Mouse (Mus musculus) hindbrain, embryonic 11.5 days (tissue): ENCODE results near the gene Cbfa2t2. TPM values are rescaled to one million over a fixed set of nuclear protein-coding genes. Genes with fewer than 3 reads are reported as not detected.
A peak's percentile ranks its signal among the peaks of the same experiment; 100 is the strongest.

ENCODE experiments used
- ATAC-seq: fragments of 200-750 bp; cut with Nextera tagmentation; 2 replicates; pipeline ENCODE4 v1.8.0; 2017; ENCODE audit warnings: mild to moderate bottlenecking, moderate TSS enrichment, moderate library complexity; ENCODE audit not compliant: low FRiP score
- DNase-seq: peaks from one replicate; pipeline ENCODE4 v3.0.0-alpha.2; 2015; ENCODE audit warnings: low spot score
- H3K27ac ChIP-seq: fragments of 300-500 bp; sonication (generic); 2 replicates; pipeline ENCODE4 v1.5.1; 2014; ENCODE audit warnings: mild to moderate bottlenecking, low read depth, low read length
- H3K27me3 ChIP-seq: fragments of 300-500 bp; sonication (generic); 2 replicates; pipeline ENCODE4 v1.6.1; 2014; ENCODE audit warnings: mild to moderate bottlenecking, low read length, moderate library complexity, mixed read lengths; ENCODE audit not compliant: control insufficient read depth, insufficient read depth
- H3K36me3 ChIP-seq: fragments of 300-500 bp; sonication (generic); 2 replicates; pipeline ENCODE4 v1.6.1; 2014; ENCODE audit warnings: mild to moderate bottlenecking, low read length, moderate library complexity, mixed read lengths; ENCODE audit not compliant: control insufficient read depth, insufficient read depth
- H3K4me1 ChIP-seq: fragments of 300-500 bp; sonication (generic); replicated peaks from 2 replicates; pipeline ENCODE4 v1.6.1; 2014; ENCODE audit warnings: low read length, mixed read lengths; ENCODE audit not compliant: control insufficient read depth, insufficient read depth
- H3K4me2 ChIP-seq: fragments of 300-500 bp; sonication (generic); replicated peaks from 2 replicates; pipeline ENCODE4 v1.6.1; 2014; ENCODE audit warnings: mild to moderate bottlenecking, low read depth, low read length
- H3K4me3 ChIP-seq: fragments of 300-500 bp; sonication (generic); 2 replicates; pipeline ENCODE4 v1.5.1; 2014; ENCODE audit warnings: low read depth, low read length
- H3K9ac ChIP-seq: fragments of 300-500 bp; sonication (generic); 2 replicates; pipeline ENCODE4 v1.6.1; 2014; ENCODE audit warnings: low read depth, low read length
- H3K9me3 ChIP-seq: fragments of 300-500 bp; sonication (generic); 2 replicates; pipeline ENCODE4 v1.6.1; 2016; ENCODE audit warnings: low read length; ENCODE audit not compliant: control insufficient read depth
- WGBS: fragments of 180-500 bp; shearing (Covaris S2); extraction: QIAGEN DNeasy Blood & Tissue Kit; methylation state at CpG from one replicate; pipeline ENCODE4 v1.1.7; 2014; 5-methylcytosine and 5-hydroxymethylcytosine counted together
- polyA plus RNA-seq: library from polyadenylated mRNA; unstranded; fragments of >200 nt; fragmentation: Nextera tagmentation; extraction: Ambion mirVana; gene quantifications from 2 replicates; pipeline ENCODE4 v1.2.1, GENCODE M21; 2014

Gene Cbfa2t2
- polyA plus RNA-seq, result 68.2 and 71.5 TPM in 2 replicates

DNA sequence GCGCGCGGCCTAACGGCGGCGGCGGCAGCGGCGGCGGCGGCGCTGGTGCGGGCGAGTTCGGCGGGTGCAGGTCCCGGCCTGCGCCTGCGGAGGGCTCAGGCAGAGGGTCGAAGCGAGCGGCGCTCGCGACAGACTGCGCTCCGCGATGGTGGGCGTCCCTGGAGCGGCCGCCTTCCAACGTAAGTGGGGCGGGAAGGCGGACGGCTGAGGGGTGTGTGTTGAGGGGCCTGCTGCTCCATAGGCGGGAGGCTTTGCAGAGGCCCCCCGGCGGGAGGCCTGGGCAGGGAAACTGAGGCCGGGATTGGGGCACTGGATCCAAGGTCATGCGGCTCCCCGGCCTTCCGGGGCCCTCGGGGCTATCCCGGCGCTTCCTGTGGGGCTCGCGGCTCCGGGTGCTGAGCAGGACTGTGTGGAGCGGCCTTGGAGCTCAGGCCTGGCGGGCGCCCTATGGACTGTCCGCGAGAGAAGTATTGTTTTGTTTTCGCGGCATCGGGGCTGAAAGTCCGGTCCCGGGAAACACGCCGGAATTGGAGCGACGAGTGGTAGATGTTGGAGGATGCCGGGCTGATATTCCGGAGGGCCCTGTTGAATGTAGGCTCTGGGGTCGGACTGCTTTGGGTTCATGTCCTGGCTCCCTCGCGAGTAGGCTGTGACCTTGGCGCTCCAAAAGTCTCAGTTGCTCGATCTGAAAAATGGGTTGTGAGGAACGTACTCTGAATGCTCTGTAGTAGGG, at the start of gene Cbfa2t2:
TSS of gene Cbfa2t2 (plus strand) at position 24 of the 733 bp plus-strand sequence.
- H3K4me1 ChIP-seq, result no peaks in the 10 kb centered on the region; the same call in none of the 2 replicates
- peak; percentile 87 for ATAC-seq
- H3K36me3 ChIP-seq, result no peaks in the 10 kb centered on the region
- H3K9ac ChIP-seq, result peak within 1 kb of the TSS; percentile 98
- peak within 1 kb of the TSS; percentile 55 for H3K4me2 ChIP-seq
- no peaks in the 10 kb centered on the region for H3K27me3 ChIP-seq
- H3K27ac ChIP-seq, result peak within 1 kb of the TSS; percentile 93
- DNase-seq, result peak; percentile 75
- 0% methylated on average over 44 of the region's 70 CpGs for WGBS
- H3K9me3 ChIP-seq, result no peaks in the 10 kb centered on the region
- peak within 1 kb of the TSS; percentile 91 for H3K4me3 ChIP-seq

- Histone ChIP-seq H3K9ac (no peak overlapping the region), H3K4me2 (no peak overlapping the region), H3K9me3 (no peaks in the 10 kb centered on the region), H3K4me1 (no peaks in the 10 kb centered on the region), H3K36me3 (no peaks in the 10 kb centered on the region), H3K27me3 (no peaks in the 10 kb centered on the region), H3K4me3 (no peak overlapping the region), H3K27ac (no peak overlapping the region)
- 86% methylated on average over 11 of the region's 11 CpGs for WGBS
- DNase-seq, result no peak
- ATAC-seq, result no peak
Observed at GRCm38 (mm10) chr2:154390180-154390964, 45.9 kb upstream of the Cbfa2t2 start.

DNA sequence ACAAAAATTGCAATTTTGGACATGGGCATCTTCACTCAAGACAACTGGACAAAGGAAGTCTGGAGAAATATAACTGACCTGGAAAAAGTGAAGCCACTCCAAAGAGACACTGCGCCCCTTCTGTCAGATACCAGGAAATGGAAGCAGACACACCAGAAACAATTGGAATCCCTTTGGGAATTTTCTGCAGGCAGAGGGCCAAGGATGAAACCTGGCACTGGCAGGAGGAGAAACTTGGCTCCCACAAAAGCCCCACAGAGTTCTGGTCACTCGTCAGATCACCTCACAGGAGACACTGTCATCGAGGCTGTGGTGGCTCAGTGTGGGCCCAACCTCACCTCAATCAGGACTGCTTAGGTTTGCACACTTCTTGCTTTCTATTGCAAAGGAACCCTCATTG, 41.7 kb upstream of the Cbfa2t2 start:
- no peaks in the 10 kb centered on the region for H3K36me3 ChIP-seq
- H3K27ac ChIP-seq, result no peak overlapping the region
- ATAC-seq (no peak), DNase-seq (no peak)
- no peak overlapping the region for H3K4me3 ChIP-seq
- H3K9ac ChIP-seq, result no peak overlapping the region
- no peaks in the 10 kb centered on the region for H3K27me3 ChIP-seq
- WGBS, result 88% methylated on average over 3 of the region's 3 CpGs
- H3K4me1 ChIP-seq, result no peaks in the 10 kb centered on the region
- no peaks in the 10 kb centered on the region for H3K9me3 ChIP-seq
- H3K4me2 ChIP-seq, result no peak overlapping the region

- Histone ChIP-seq H3K36me3 (no peaks in the 10 kb centered on the region), H3K9me3 (no peaks in the 10 kb centered on the region), H3K4me2 (no peak overlapping the region), H3K9ac (no peak overlapping the region), H3K27ac (no peak overlapping the region), H3K27me3 (no peaks in the 10 kb centered on the region), H3K4me3 (no peak overlapping the region), H3K4me1 (no peaks in the 10 kb centered on the region)
- DNase-seq (no peak), ATAC-seq (no peak)
- WGBS, result 91% methylated on average over 2 of the region's 2 CpGs
Observed at GRCm38 (mm10) chr2:154396529-154396928, 39.8 kb upstream of the Cbfa2t2 start.

- ATAC-seq (no peak), DNase-seq (no peak)
- no peak overlapping the region for H3K4me3 ChIP-seq
- 86% methylated on average over 7 of the region's 7 CpGs for WGBS
- no peak overlapping the region for H3K27ac ChIP-seq
- H3K4me2 ChIP-seq, result no peak overlapping the region
- no peaks in the 10 kb centered on the region for H3K27me3 ChIP-seq
- H3K4me1 ChIP-seq, result no peaks in the 10 kb centered on the region
- no peaks in the 10 kb centered on the region for H3K9me3 ChIP-seq
- no peak overlapping the region for H3K9ac ChIP-seq
- no peaks in the 10 kb centered on the region for H3K36me3 ChIP-seq
Observed at GRCm38 (mm10) chr2:154398267-154398666, 38.0 kb upstream of the Cbfa2t2 start.

GRCm38 (mm10) chr2:154399325-154399724, 37.0 kb upstream of the Cbfa2t2 start:
- Histone ChIP-seq H3K9ac (no peak overlapping the region), H3K27me3 (no peaks in the 10 kb centered on the region), H3K4me2 (no peak overlapping the region), H3K4me3 (no peak overlapping the region), H3K4me1 (no peaks in the 10 kb centered on the region), H3K9me3 (no peaks in the 10 kb centered on the region), H3K36me3 (no peaks in the 10 kb centered on the region), H3K27ac (no peak overlapping the region)
- WGBS, result 81% methylated on average over 2 of the region's 2 CpGs
- ATAC-seq (no peak), DNase-seq (no peak)

- no peak overlapping the region for H3K27ac ChIP-seq
- no peak overlapping the region for H3K4me3 ChIP-seq
- H3K36me3 ChIP-seq, result no peaks in the 10 kb centered on the region
- H3K4me2 ChIP-seq, result no peak overlapping the region
- no peaks in the 10 kb centered on the region for H3K4me1 ChIP-seq
- 67% methylated on average over 1 of the region's 1 CpGs for WGBS
- ATAC-seq, result no peak
- no peaks in the 10 kb centered on the region for H3K9me3 ChIP-seq
- H3K27me3 ChIP-seq, result peaks cover 3% of the 10 kb centered on the region; the same call in 1 of the 2 replicates
- DNase-seq, result no peak
- H3K9ac ChIP-seq, result no peak overlapping the region
Observed at GRCm38 (mm10) chr2:154401976-154402375, 34.3 kb upstream of the Cbfa2t2 start.

- Histone ChIP-seq H3K9me3 (no peaks in the 10 kb centered on the region), H3K9ac (no peak overlapping the region), H3K27ac (no peak overlapping the region), H3K27me3 (peaks cover 5% of the 10 kb centered on the region; the same call in 1 of the 2 replicates), H3K4me3 (no peak overlapping the region), H3K4me1 (no peaks in the 10 kb centered on the region), H3K4me2 (no peak overlapping the region), H3K36me3 (no peaks in the 10 kb centered on the region)
- ATAC-seq (no peak), DNase-seq (peak; percentile 24)
- 52% methylated on average over 7 of the region's 7 CpGs for WGBS
Observed at GRCm38 (mm10) chr2:154402811-154403210, 33.5 kb upstream of the Cbfa2t2 start.
